Mouse (Mus musculus): ENCODE measurements at regions not wholly inside any gene's neighbourhood (a gene's known extent, or its start where the extent isn't known, plus 50 kb on each side); places are given as distances from the start of the nearest gene placed in this dataset.

GRCm38 (mm10) chrX:77443852-77444492 lies 66.8 kb upstream of the Tbl1x start:
- ATAC-seq: no peak

GRCm38 (mm10) chrX:77446755-77447154 lies 64.1 kb upstream of the Tbl1x start:
- ATAC-seq: no peak

- no peak for ATAC-seq
These were observed 58.7 kb upstream of the Tbl1x start for GRCm38 (mm10) chrX:77451977-77452675.
